Mouse (Mus musculus): Measurements from ENCODE around the gene Xaf1.
"Not testable (repeated sequence)": the region's sequence is repeated elsewhere in the genome, so short reads cannot be mapped to it uniquely, and the experiment has no call there.

The Xaf1 gene

DNA sequence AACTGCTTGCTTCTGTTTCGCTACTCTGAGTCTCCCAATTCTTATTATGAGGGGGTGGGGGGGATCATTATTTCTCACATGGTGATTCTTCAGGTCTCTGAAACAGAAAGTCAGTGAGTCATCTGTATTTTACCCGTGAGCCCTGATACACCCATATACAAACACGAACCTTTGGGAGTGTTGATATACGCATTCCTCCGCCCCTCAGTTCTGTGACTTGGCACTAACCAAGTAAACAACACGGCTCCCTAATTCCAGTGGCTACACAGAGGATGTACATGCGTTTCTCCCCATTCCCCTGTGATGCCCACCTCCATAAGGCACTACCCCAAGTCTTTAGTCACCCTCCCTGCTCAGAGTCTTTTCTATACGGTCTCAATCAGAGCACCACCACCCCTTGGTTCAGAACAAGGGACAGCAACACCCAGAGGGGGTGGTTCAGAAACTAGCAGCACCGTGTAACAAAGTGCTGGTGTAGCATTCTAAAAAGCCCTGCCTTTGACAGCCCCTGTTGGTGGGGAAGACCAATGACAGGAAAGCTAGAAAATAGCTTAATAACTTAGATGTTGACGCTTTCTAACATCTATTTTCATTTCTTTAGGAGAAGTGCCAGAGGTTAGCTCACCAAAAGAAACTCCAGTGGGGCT is 10.0 kb downstream of the Xaf1 start:
- no peak for DNase-seq (ENCODE audit: low spot score in 2 of 2)

DNA sequence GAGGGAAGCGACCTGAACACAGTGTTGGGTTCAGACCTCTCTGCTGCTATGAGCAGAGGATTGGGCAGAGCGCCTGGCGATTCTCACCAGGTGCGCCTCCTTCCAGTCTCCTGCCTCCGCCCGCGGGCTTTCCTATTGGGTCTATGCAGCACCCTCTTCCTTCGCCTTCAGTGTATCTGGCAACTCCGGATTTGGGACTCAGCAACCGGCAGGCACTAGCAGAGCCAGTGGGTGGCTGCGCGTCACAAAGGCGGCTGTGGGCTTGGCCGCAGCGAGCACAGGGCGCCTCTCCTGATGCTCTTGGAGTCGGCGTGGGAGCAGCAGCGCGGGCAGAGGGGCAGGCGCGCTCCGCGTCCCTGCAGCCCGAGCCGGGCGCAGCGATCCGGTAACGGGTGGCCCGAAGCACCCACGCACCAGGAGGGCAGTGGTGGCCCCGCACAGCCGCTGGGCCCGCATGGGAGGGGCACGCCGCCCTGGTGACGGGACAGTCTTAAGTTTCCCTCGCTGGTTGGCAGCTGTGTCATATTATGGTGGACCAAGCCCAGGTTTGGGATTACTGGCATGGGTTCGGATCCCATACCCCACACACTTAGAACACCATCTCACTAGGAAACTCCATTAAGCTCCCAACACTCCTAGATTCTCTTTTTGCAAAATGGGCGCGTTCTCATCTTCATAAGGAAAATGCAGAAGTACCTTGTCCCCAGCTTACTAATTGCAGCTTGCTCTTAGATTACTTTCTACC is 12.9 kb downstream of the Xaf1 start, which contains the start of gene Fbxo39:
Fbxo39 (plus strand) TSS at position 294 of the 745 bp plus-strand sequence.
- DNase-seq (ENCODE audit: low spot score in 2 of 2), result no peak

GRCm38 (mm10) chr11:72318026-72318425 is 16.6 kb downstream of the Xaf1 start:
- no peak for DNase-seq (ENCODE audit: low spot score in 2 of 2)

DNA sequence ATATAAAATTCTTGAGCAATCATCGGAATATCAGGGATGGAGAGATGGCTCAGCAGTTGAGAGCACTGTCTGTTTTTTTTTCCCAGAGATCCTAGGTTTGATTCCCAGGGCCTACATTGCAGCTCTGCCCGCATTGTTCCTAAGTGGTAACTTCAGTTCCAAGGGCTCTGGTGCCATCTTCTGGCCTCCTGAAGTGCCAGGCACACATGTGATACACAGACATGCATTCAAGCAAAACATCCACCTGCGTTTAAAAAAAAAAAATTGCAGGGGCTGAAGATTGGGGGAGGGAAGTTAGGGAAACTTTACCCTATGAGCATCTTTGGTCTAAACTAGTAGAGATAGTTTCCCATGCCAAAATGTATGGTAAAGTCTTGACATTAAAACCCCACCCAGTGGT is 23.0 kb downstream of the Xaf1 start:
- DNase-seq (ENCODE audit: low spot score in 2 of 2), result no peak

- no peak for DNase-seq (ENCODE audit: low spot score in 2 of 2)
These were observed 24.3 kb downstream of the Xaf1 start for GRCm38 (mm10) chr11:72325701-72326100.

DNA sequence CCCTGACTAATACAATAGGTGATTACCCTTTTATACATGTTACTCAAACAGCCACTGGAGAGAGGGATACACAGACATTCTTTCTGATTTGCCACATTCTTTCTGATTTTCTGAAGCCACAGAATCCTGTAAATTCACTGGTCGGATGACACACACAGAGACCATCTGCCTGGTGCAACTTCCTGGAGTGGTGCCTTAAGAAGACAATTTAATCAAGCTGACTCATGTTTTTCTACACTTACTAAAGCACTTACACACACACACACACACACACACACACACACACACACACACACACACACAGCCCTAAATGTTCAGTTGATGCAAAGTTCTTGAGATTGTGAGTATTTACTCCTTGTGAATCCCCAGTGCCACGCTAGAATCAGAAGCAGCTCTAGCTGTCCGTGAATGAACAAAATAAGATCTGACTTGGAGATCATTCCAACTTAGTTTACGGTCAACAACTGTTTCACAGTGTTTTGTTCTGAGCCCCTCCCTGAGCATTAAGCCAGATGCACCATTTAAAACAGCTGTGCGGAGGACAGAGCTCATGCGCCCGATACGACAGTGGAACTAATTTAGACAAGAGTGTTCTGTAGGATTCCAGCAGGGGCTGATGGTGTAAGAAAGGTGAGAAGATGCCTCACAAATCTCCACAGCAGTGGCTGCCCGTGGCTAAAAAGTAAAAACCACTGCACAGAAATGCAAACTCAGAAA is 31.7 kb downstream of the Xaf1 start:
- DNase-seq (ENCODE audit: low spot score in 2 of 2), result no peak

GRCm38 (mm10) chr11:72334653-72335052 is 33.2 kb downstream of the Xaf1 start:
- no peak for DNase-seq (ENCODE audit: low spot score in 2 of 2)

GRCm38 (mm10) chr11:72336726-72337125 is 35.3 kb downstream of the Xaf1 start:
- no peak for DNase-seq (ENCODE audit: low spot score in 2 of 2)

GRCm38 (mm10) chr11:72338437-72338871 is 37.0 kb downstream of the Xaf1 start:
- no peak for DNase-seq (ENCODE audit: low spot score in 2 of 2)

DNA sequence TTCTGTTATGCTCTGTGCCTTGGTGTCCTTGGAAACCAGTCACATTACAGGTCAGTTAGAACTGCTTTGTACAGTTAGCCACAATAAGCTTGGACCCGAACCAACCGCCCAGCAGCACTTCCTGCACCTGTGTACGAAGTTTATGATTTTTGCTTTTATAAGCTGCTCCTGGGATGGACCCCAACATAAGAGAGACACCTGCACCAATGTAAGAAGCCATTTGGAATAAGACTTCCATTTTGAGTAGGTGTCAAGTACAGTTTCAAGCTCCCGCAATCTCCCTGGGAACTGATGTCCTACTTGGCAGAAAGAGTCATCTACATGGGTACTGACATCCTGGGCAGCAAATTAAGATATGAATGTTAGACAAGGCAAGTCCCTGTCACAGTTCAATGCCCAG is 38.3 kb downstream of the Xaf1 start:
- no peak for DNase-seq (ENCODE audit: low spot score in 2 of 2)

DNA sequence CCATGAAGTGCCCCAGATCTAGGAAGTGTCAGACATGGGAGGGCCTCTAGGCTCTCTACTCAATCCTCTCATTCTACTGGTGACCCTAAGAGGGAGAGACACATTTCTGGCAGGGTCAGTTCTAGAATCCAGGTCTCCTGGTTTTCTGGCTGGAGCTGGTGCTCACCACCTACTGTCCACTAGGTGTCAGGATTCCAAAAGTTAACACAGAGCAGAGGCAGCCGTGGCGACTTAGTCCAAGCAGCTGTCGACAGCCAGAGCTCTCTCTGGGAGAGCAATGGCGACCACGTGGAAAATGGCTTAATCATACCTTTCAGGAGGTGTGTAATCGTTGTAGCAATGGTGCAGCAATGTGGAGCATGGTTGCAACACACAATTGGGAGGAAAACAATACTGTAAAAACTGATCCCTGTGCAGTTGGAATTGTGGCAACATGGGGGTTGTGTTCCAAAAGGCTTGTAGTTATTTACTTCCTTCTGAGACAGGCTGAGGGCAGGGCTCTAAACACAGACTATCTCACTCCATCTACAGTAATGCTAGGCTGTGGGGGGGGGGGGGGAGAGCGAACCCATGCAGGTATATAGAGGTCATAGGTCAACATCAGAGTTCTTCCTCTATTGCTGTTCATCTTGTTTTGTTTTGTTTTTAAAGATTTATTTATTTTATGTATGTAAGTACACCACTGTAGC is 41.3 kb downstream of the Xaf1 start:
- peak in 1 of 2 experiments; percentile 32 for DNase-seq (ENCODE audit: low spot score in 2 of 2)

GRCm38 (mm10) chr11:72343238-72343625 is 41.8 kb downstream of the Xaf1 start:
- DNase-seq (ENCODE audit: low spot score in 2 of 2), result not testable (repeated sequence)

- peak in 1 of 2 experiments; percentile 56 for DNase-seq (ENCODE audit: low spot score in 2 of 2)
These were observed 42.5 kb downstream of the Xaf1 start for GRCm38 (mm10) chr11:72343904-72344303.

GRCm38 (mm10) chr11:72344486-72344885 is 43.1 kb downstream of the Xaf1 start:
- no peak for DNase-seq (ENCODE audit: low spot score in 2 of 2)

GRCm38 (mm10) chr11:72348563-72348962 is 47.1 kb downstream of the Xaf1 start:
- no peak for DNase-seq (ENCODE audit: low spot score in 2 of 2)

DNA sequence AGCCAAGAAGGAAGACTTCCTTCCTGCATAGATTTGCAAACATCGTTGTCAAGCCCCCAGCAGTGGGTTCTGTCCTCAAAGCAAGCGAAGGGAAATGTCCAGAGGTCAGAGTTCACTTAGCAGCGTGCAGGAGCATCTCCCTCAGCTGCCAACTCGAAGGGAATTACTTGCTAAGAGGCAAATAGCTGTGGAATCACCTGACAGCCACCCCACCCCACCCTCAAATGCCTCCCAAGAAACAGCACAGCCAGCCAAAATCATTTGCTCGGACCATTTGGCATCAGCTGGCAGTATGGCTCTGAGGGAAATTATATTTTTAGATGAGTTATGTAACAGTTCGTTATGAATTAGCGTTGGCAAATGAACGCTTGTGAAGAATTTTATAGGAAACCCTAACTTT is 47.6 kb downstream of the Xaf1 start:
- no peak for DNase-seq (ENCODE audit: low spot score in 2 of 2)

GRCm38 (mm10) chr11:72349652-72350051 is 48.2 kb downstream of the Xaf1 start:
- no peak for DNase-seq (ENCODE audit: low spot score in 2 of 2)

DNA sequence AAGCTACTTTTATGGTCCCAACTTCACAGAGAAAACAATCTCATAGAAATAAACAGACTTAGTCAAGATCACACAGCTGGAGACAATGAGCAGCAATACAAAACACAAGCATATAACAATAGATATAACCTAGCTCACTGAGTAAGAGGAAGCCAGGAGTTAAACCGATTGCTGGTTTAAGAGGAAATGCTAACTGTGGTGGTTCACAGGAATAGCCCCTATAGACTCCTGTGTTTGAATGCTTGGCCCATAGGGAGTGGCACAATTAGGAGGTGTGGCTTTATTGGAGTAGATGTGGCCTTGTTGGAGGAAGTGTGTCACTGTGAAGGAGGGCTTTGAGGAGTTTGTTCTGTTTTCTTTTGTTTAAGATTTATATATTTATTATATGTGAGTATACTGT is 50.8 kb downstream of the Xaf1 start:
- DNase-seq (ENCODE audit: low spot score in 2 of 2), result no peak

DNA sequence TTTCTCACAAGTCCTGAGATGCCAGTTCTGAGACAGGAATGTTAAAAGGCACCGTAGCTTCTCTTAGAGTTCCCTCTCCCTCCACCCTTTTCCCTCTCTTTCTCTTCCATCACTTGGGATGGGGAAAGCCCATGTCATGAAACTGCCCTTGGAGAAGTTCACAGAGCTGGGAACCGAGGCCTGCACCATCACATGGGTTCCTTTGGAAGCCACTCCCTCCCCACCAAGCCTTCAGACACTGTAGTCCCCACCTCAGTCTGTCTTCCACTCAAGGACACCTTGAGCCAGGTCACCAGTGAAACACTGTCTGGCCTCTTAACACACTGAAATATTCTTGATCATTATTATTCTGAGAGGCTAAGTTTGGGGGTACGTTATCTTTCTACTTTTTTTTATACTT is 51.8 kb downstream of the Xaf1 start:
- no peak for DNase-seq (ENCODE audit: low spot score in 2 of 2)

DNA sequence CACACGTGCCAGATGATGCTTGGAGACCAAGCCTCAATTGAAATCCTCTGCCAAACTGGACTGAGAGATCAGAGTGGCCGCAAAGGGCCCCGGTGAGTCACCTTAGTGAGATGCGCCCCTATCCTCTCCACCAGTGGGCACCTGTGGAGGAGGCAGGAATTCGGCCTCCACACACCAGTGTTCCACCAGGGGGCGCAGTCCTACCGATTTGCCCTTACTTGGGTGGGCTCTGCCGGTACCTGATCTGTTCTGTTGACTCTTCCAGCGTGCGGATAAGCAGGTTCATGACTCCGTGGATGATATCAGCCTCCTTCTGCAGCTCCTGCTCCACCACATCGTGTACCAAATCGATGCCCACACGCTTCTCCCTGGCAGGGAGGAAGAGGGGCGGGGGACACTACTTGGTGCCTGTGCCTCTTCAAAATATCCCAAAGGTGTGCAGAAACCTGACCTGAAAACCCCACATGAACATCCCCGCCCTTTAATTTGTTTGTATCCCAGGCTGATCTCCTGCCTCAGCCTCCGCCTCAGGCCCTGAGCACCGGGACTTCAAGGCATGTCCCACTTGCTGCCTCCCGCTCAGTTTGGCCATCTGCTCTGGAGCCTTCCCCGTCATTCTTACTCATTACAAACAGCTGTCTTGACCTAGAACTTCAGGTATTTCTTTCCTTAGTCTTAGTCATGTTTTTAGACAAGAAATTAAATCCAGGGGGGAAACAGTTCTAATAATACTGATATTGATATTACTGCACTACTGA is 53.7 kb downstream of the Xaf1 start:
- peak; percentile 38 to 83 for DNase-seq (ENCODE audit: low spot score in 2 of 2)

Measured in thymus, postnatal 10 days (tissue).